Mouse (Mus musculus) heart, embryonic 12.5 days (tissue): ENCODE data around the gene Fbxo11. TPM values are rescaled to one million over a fixed set of nuclear protein-coding genes. Genes with fewer than 3 reads are reported as not detected.
"Not testable (repeated sequence)": the region's sequence is repeated elsewhere in the genome, so short reads cannot be mapped to it uniquely, and the experiment has no call there.

Source experiments
- ATAC-seq: fragments of 200-750 bp; cut with Nextera tagmentation; 2 replicates; pipeline ENCODE4 v1.8.0; 2017; ENCODE audit warnings: moderate TSS enrichment, moderate library complexity; ENCODE audit not compliant: insufficient number of reproducible peaks, low FRiP score
- H3K27ac ChIP-seq: fragments of 300-500 bp; sonication (generic); 2 replicates; pipeline ENCODE4 v1.5.1; 2016; ENCODE audit warnings: mild to moderate bottlenecking, moderate library complexity; ENCODE audit not compliant: poor library complexity, severe bottlenecking
- H3K27me3 ChIP-seq: fragments of 300-500 bp; sonication (generic); replicated peaks from 2 replicates; pipeline ENCODE4 v1.6.1; 2016; ENCODE audit warnings: mild to moderate bottlenecking, moderate library complexity
- H3K36me3 ChIP-seq: fragments of 300-500 bp; sonication (generic); 2 replicates; pipeline ENCODE4 v1.6.1; 2016; ENCODE audit warnings: mild to moderate bottlenecking, moderate library complexity
- H3K4me1 ChIP-seq: fragments of 300-500 bp; sonication (generic); replicated peaks from 2 replicates; pipeline ENCODE4 v1.6.1; 2016; ENCODE audit warnings: mild to moderate bottlenecking
- H3K4me2 ChIP-seq: fragments of 300-500 bp; sonication (generic); 2 replicates; pipeline ENCODE4 v1.6.1; 2016; ENCODE audit warnings: mild to moderate bottlenecking, moderate library complexity
- H3K4me3 ChIP-seq: fragments of 300-500 bp; sonication (generic); 2 replicates; pipeline ENCODE4 v1.5.1; 2016; ENCODE audit warnings: mild to moderate bottlenecking
- H3K9ac ChIP-seq: fragments of 300-500 bp; sonication (generic); 2 replicates; pipeline ENCODE4 v1.6.1; 2016; ENCODE audit warnings: mild to moderate bottlenecking, moderate library complexity
- H3K9me3 ChIP-seq: fragments of 300-500 bp; sonication (generic); replicated peaks from 2 replicates; pipeline ENCODE4 v1.6.1; 2016; ENCODE audit warnings: mild to moderate bottlenecking, moderate library complexity
- WGBS: fragments of 180-500 bp; shearing (Covaris S2); methylation state at CpG from one replicate; pipeline ENCODE4 v1.1.7; 2016; 5-methylcytosine and 5-hydroxymethylcytosine counted together
- polyA plus RNA-seq: library from polyadenylated mRNA; unstranded; fragments of >200 nt; fragmentation: Nextera tagmentation; extraction: Ambion mirVana; gene quantifications from 2 replicates; pipeline ENCODE4 v1.2.1, GENCODE M21; 2016

The Fbxo11 gene
- polyA plus RNA-seq, 1 experiment from 2014 or later = 13.3 TPM

DNA sequence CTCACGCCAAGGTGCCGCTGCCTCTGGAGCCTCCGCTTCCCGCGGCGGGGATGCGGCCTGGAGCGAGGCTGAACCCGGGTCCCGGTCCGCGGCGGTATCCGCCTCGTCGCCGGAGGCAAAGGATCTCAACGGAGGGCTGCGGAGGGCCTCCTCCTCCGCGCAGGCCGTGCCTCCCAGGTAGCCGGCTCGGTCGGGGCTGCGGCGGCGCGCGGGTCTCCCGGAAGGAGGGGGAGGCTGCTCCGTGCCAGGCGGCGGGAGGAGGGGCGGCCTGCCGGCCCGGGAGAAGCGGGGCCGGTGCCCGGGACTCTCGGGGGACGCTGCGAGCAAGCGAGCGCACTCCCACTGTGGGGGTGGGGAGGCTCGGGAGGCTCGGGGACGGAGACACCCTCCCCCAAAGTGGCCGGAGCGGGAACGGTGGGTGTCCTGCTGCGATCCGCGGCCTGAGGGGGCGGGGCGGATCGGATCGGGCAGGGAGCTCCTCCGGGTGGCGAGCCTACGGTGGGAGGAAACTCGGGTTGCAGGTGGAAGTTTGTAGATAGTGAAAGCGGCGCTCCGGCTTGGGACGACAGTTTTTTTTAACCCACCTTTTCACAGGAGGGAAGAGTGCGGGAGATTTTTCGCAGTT is 89.8 kb downstream of the Fbxo11 start:
- peak overlapping the region; percentile 86 for H3K4me3 ChIP-seq
- H3K9me3 ChIP-seq = no peaks in the 10 kb centered on the region
- peak overlapping the region; percentile 74 for H3K4me2 ChIP-seq
- under 1% methylated on average over 59 of the region's 68 CpGs for WGBS
- H3K36me3 ChIP-seq = peaks cover 17% of the 10 kb centered on the region; the same call in 1 of the 2 replicates
- H3K4me1 ChIP-seq = peaks cover 15% of the 10 kb centered on the region
- H3K9ac ChIP-seq = peak overlapping the region; percentile 90
- H3K27ac ChIP-seq = peak overlapping the region; percentile 78
- no peaks in the 10 kb centered on the region for H3K27me3 ChIP-seq
- peak; percentile 72 for ATAC-seq

DNA sequence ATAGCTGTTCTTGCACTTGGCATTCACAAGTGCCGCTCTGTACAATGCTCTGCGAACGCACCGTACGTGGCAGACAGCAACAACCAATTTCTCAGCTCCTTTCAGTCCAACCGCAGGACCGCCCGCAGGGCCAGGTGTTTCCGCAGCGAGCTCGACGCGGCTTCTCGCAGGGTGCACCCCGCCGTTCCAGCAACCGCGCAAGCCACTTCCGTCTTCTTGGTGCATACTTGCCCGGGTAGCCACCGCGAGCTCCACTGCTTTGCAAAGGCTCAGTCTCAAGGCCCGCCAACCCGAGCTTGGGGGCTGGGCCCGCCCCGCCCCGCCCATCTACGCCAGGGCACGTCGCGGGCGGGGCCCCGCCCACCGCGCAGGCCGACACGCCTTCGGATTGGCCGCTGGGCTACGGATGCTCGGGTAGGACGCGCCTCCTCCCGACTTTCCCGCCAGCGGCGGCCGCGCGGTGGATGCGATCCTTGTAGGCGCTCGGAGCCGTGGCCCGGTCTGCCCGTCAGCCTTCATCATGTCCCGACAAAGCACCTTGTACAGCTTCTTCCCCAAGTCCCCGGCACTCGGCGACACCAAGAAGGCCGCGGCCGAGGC is 90.4 kb downstream of the Fbxo11 start, which contains the start of gene Msh6:
TSS of gene Msh6 (plus strand) at position 434 of the 600 bp plus-strand sequence.
- peak within 1 kb of the TSS; percentile 78 for H3K27ac ChIP-seq
- no peaks in the 10 kb centered on the region for H3K9me3 ChIP-seq
- H3K4me3 ChIP-seq = peak within 1 kb of the TSS; percentile 86
- H3K9ac ChIP-seq = peak within 1 kb of the TSS; percentile 90
- H3K36me3 ChIP-seq = peaks cover 15% of the 10 kb centered on the region; the same call in 1 of the 2 replicates
- peaks cover 15% of the 10 kb centered on the region for H3K4me1 ChIP-seq
- no peaks in the 10 kb centered on the region for H3K27me3 ChIP-seq
- under 1% methylated on average over 63 of the region's 63 CpGs for whole genome bisulfite sequencing
- ATAC-seq = peak; percentile 98
- peak within 1 kb of the TSS; percentile 74 for H3K4me2 ChIP-seq

DNA sequence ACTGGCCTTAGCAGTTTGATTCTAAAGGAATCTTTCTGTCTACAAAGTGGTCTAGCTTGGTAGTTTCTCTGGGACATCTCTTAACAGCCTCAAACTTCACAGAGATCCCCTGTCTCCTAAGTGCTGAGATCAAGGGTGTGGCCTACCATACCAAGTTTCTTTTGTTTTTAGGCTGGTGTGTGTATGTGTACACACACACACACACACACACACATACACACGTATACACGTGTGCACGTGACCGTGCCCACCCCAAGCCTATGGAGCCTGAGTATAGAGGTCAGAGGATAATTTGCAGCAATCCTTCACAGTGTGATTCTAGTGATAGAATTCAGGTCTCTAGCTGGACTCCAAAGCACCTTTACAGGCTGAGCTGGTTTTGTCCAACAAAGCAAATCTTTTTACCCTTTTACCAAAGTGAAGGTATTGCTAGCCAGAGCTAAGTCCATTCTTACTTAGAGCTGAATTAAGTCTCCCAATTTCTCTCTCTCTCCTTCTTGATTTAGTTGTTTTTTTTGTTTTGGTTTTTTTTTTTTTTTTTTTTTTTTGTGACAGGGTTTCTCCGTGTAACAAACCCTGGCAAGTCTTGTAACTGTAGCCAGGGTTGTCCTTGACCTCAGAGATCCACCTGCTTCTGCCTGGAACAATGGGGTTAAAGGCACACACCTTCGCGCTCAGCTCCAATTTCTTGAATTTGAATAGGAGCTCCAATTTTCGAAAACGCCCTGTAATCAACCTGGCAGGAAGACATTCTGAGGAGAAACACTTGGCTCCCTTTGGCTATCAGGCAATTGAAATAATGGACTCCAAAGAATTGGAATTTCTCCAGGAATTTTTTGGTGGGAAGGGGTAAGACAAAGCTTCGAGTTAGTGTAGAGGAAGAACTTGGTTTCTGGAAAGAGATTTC is 91.6 kb downstream of the Fbxo11 start:
- 64% methylated on average over 10 of the region's 10 CpGs for WGBS
- peaks cover 11% of the 10 kb centered on the region; the same call in 1 of the 2 replicates for H3K36me3 ChIP-seq
- no peaks in the 10 kb centered on the region for H3K27me3 ChIP-seq
- peaks cover 15% of the 10 kb centered on the region for H3K4me1 ChIP-seq
- no peaks in the 10 kb centered on the region for H3K9me3 ChIP-seq
- peak overlapping the region; percentile 74; the same call in 1 of the 2 replicates for H3K4me2 ChIP-seq
- no peak overlapping the region for H3K4me3 ChIP-seq
- no peak overlapping the region for H3K27ac ChIP-seq
- no peak overlapping the region for H3K9ac ChIP-seq
- ATAC-seq = no peak

DNA sequence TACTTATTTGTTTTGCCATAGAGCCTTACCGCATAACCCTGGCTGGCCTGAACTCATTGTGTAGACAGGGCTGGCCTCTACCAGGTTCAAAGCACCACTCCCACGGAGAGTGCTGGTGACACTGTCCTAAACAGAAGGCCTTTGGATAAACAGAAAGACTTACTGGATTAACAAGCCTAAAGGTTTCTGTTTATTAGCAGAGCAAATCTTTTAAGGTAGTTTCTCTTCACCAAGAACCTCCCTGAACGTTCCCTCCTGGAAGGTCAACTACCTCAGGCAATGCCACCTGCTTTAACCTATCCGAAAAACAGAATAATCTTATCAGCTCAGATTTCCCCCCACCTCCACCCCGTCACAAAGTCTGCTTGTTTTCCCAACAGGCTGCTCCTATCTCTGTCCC is 92.2 kb downstream of the Fbxo11 start:
- H3K9me3 ChIP-seq = no peaks in the 10 kb centered on the region
- 39% methylated on average over 5 of the region's 5 CpGs for WGBS
- H3K4me2 ChIP-seq = no peak overlapping the region
- H3K9ac ChIP-seq = no peak overlapping the region
- H3K4me3 ChIP-seq = no peak overlapping the region
- peaks cover 6% of the 10 kb centered on the region; the same call in 1 of the 2 replicates for H3K36me3 ChIP-seq
- H3K27ac ChIP-seq = no peak overlapping the region
- no peaks in the 10 kb centered on the region for H3K27me3 ChIP-seq
- no peak for ATAC-seq
- peaks cover 15% of the 10 kb centered on the region for H3K4me1 ChIP-seq

DNA sequence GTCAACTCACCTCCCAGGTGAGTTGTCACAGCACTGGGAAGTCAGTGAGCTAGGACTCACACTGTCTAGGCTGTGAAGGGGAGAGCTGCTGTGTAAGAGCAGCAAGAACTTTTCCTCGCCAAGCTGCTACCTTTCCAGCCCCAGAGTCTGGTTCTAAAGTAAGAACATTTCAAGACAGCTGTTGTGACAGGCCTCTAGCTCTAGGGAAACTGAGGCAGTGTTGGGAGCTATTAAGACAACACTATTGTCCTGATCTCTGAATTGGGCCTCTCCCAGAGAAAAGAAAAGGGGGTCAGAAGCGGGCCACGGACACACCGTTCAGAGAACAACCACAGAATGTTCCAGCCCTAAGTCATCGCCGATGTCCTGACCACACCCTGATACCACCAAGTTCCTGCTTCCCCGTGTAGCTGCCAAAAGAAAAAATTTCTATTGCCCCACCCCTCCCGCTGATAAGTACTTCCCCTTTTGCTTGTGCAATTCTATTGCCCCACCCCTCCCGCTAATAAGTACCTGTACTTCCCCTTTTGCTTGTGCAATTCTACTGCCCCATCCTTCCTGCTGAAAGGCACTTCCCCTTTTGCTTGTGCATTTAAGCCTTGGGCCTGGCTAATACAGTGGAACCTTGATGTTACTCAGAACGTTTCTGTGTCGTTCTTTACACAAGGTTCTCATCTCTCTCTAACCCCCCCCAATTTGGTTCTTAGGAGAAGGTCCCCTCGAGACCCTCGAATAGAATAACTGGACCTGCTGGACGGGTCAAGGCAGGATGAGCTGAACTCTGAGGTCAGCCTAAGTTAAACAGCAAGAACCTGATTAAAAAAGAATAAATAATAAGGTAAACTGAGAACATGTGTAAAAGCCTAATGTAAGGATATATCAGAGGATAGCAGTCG is 93.1 kb downstream of the Fbxo11 start:
- H3K27me3 ChIP-seq, H3K27ac ChIP-seq: not testable (repeated sequence)
- 71% methylated on average over 15 of the region's 15 CpGs for WGBS

DNA sequence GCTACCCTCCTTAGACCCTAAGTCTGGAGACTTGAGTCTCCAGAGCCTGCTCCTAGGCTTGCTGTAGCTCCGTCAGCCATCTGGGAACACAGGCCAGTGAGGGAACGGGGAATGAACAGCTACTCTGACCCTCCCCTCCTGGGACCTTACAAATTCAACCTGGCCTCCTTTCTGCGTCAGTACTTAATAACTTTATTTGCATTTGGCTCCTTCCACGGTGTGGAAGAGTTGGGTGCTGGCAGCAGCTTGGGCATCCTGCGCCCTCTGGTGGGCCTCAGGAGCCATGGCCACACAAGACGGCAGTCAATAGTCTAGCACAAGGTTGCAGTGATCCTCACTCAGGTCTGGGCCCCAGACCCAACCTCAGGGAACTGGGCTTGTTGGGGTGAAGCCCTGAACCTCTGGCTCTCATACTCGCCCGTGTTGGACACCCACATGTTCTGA is 96.6 kb downstream of the Fbxo11 start:
- not testable (repeated sequence) for H3K27ac ChIP-seq, H3K36me3 ChIP-seq, H3K4me3 ChIP-seq, H3K4me1 ChIP-seq, H3K9ac ChIP-seq, H3K27me3 ChIP-seq, H3K9me3 ChIP-seq, H3K4me2 ChIP-seq
- ATAC-seq = 0 out of 2 replicates have a peak, but pooled peaks have one; percentile 67
- WGBS = 36% methylated on average over 7 of the region's 8 CpGs

More for the DNA sequence above, 93.1 kb downstream of the Fbxo11 start:
- H3K4me2 ChIP-seq, H3K36me3 ChIP-seq, ATAC-seq, H3K9ac ChIP-seq, H3K4me3 ChIP-seq, H3K9me3 ChIP-seq: not testable (repeated sequence)
- H3K4me1 ChIP-seq = peaks cover 15% of the 10 kb centered on the region

DNA sequence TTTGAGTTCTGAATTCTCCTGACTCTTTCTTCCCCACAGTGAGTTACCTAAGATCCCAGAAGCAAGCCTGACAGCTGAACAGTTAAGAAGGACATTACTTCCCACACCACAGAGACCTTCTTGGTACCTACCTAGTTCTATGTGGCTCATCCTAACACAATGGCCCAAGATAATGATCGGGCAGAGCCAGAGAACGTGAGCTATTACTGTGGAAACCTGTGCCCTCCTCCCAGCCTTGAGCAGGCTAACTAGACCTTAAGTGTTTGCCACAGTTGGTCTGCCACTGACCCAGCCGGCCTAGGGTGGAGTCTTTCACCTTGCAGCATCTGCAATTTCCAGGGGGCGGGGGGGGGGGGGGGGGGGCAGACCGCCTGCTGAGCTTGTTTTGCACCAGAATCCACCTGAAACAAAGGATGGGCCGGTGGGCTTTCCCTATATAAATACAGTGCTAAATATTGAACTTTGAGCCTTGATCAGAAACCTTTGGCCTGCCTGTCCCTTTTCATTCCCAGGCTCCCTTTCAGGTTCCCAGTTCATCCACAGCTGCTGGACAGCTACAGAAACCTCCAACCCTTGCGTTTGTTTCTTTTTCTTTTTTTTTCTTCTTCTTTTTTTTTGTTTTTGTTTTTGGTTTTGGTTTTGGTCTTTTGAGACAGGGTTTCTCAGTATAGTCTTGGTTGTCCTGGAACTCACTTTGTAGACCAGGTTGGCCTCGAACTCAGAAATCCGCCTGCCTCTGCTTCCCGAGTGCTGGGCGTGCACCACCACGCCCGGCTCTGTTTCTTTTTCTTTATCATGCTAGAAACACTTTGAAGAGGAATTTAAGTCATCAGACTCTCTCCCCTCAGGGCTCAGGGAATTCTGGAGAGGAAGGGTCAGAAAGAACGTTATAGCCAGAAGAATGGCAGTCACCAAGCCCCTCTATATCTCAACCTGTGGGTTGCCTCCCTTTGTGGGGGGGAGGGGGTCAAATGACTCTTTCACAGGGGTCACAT is 101.7 kb downstream of the Fbxo11 start:
- Histone ChIP-seq H3K9ac (no peak overlapping the region), H3K4me1 (no peaks in the 10 kb centered on the region), H3K27me3 (no peaks in the 10 kb centered on the region), H3K9me3 (0 out of 2 replicates have a peak, but pooled peaks cover 11% of the 10 kb centered on the region), H3K36me3 (no peaks in the 10 kb centered on the region), H3K4me3 (no peak overlapping the region), H3K27ac (no peak overlapping the region), H3K4me2 (no peak overlapping the region)
- 84% methylated on average over 14 of the region's 14 CpGs for WGBS
- no peak for ATAC-seq

DNA sequence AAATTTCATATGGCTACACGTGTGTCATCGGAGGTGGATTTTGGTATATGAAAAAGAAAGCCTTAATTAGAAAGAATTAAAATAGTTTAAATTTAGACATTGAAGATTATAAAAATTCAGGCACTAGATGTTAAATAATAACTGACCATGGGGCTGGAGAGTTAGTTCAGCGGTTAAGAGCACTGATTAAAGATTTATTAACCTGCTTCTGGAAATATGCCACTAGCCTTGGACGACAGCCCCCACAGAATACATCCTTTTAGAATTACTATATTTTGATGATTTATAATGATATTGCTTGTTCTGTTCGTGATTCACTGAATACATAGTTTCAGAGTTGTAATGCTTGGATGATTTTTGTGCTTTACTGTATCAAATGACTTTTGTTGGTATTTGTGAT is 105.2 kb downstream of the Fbxo11 start:
- not testable (repeated sequence) for H3K4me3 ChIP-seq, H3K4me2 ChIP-seq, ATAC-seq, H3K27me3 ChIP-seq, H3K9me3 ChIP-seq, H3K4me1 ChIP-seq, H3K36me3 ChIP-seq, H3K27ac ChIP-seq, H3K9ac ChIP-seq
- WGBS = 83% methylated on average over 5 of the region's 5 CpGs

DNA sequence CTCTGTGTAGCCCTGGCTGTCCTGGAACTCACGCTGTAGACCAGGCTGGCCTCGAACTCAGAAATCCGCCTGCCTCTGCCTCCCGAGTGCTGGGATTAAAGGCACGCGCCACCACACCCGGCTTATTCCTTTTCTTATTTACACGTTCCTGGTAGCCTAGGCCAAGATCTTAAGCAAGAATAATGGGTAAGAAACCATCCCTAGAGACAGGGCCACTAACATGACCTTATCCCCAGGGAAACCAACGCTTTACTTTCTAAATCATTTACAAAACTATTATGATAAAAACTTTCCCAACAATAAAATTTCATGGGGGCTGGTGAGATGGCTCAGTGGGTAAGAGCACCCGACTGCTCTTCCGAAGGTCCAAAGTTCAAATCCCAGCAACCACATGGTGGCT is 105.7 kb downstream of the Fbxo11 start:
- WGBS = 90% methylated on average over 11 of the region's 11 CpGs

More for the DNA sequence above, 105.7 kb downstream of the Fbxo11 start:
- H3K4me1 ChIP-seq, H3K9me3 ChIP-seq, H3K9ac ChIP-seq, H3K36me3 ChIP-seq, H3K27me3 ChIP-seq, ATAC-seq, H3K4me3 ChIP-seq, H3K27ac ChIP-seq, H3K4me2 ChIP-seq: not testable (repeated sequence)
